Mouse (Mus musculus): ENCODE measurements around the gene S100b.

GRCm38 (mm10) chr10:76289052-76289451, 35.4 kb downstream of the S100b start:
- no peak for TF ChIP-seq CTCF (IDR thresholded peaks at IDR 0.05; ENCODE audit: low read depth, low read length)
- no peak for TF ChIP-seq GATA1 (IDR thresholded peaks at IDR 0.05; ENCODE audit: borderline replicate concordance, low read length)
- no peak for TF ChIP-seq TAL1 (conservative IDR thresholded peaks at IDR 0.05; ENCODE audit: low read depth, low read length)
